Mouse (Mus musculus) right cerebral cortex, postnatal 14 days (tissue): ENCODE measurements around the gene Scn8a.

ENCODE experiments used
- DNase-seq: peaks from one replicate; pipeline ENCODE4 v3.0.0; 2022

Scn8a gene

GRCm38 (mm10) chr15:100884481-100884880, 14.8 kb downstream of the Scn8a start:
- no peak for DNase-seq

GRCm38 (mm10) chr15:100891962-100892361, 22.3 kb downstream of the Scn8a start:
- no peak for DNase-seq

GRCm38 (mm10) chr15:100896502-100896901, 26.8 kb downstream of the Scn8a start:
- no peak for DNase-seq

- no peak for DNase-seq
Observed at GRCm38 (mm10) chr15:100903811-100904210, 34.2 kb downstream of the Scn8a start.

DNA sequence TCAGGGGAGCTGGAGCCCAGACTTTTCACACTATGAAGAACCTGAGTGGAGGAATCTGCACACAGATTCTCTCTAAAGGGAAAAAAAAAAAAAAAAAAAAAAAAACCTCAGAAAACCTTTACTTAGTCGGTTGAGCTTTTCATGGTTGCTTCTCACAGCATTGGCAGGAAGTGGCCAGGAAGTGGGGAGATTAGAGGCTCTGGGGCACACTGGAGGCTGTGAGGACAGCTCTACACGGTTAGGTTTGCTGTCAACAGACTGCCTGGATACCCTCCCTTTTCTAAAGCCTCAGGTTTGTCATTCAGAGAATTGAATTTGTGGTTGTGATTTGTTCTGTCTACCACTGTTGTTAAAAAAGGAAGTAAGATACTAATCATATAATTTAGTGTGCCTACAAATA, 35.3 kb downstream of the Scn8a start:
- DNase-seq, result no peak

DNA sequence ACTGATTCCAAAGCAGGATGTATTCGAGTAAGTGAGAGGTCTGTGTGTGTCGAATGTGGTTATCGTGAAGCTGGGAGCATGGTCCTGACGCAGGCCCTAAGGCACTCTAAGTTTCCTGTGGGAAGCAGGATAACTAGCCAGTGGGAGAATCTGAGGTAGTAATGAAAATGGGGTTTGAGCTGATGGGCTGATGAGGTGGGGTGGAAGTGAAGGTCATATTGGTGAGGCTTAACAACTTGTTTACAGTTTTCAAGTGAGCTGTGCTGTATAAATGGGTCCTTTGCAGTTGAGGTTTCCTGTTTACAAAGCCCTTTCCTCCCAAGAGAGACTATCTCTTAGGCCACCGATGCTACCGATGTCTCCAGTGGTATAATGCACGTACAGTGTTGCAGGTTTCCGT, 36.1 kb downstream of the Scn8a start:
- no peak for DNase-seq

GRCm38 (mm10) chr15:100908817-100909216, 39.2 kb downstream of the Scn8a start:
- no peak for DNase-seq

DNA sequence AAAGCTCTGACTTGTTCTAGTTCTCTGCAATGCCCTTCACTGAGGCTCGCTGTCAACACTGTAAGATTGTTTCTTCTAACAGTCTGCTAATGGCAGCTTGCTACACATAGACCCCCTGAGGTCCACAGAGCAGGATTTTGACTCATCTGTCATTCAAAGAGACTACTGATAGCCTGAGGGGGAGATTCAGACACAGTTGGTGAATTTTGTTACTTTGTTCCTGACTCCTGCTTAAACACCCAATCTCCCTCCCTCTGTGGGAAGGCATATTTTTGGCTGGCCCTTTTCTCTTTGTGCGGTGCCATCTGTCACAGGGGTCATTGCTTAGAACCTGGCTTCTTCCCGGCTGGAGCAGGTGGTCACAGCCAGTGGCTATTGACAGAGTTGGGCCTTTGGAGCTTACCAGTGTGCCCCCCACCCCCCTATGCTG, 40.1 kb downstream of the Scn8a start:
- DNase-seq, result no peak

- DNase-seq, result peak; percentile 40
Observed at GRCm38 (mm10) chr15:100910381-100910841, 40.8 kb downstream of the Scn8a start.

DNA sequence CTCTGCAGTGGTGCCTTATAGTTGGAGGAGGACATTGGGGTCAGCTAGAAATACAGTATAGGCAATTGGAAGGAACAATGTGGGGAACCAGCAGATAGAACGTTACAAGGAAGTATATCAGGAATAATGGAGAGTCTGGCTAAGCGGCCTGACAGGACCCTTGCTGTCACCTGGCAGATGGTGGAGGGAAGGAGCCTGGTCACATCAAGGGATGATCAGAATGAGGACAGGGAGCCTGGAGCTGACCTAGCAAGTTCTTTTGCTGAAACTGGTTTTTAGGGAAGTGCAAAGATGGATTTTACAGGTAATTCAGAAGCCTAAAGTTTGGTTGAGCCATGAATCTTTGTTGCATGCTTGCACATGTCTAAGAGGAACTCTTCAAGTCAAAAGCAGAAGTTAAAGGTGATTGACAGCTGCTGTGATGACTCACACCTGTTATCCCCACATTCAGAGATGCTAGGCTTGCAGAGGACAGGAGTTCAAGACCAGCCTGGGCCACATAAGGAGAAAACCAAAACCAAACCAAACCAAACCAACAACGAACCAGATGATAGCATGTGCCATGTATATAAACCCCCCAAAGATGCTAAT, 43.1 kb downstream of the Scn8a start:
- no peak for DNase-seq

- DNase-seq, result peak; percentile 25
Observed at GRCm38 (mm10) chr15:100914734-100915242, 45.1 kb downstream of the Scn8a start.

DNA sequence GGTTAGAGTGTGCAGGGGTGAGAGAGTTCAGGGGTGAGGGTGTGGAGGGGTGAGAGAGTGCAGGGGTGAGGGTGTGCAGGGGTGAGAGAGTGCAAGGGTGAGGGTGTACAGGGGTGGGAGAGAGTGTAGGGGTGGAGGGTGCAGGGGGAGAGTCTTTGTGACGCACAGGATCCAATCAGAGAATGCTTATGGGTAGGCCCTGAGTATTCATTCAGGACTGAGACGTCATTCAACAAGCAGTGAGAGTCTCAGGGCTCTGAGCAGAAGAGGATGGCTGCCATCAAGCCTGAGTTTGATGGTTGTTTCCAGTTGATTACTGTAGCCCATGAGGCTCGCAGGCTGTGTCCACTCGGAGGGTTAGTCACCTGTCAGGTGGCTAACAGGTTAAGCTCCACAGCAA, 48.4 kb downstream of the Scn8a start:
- no peak for DNase-seq

DNA sequence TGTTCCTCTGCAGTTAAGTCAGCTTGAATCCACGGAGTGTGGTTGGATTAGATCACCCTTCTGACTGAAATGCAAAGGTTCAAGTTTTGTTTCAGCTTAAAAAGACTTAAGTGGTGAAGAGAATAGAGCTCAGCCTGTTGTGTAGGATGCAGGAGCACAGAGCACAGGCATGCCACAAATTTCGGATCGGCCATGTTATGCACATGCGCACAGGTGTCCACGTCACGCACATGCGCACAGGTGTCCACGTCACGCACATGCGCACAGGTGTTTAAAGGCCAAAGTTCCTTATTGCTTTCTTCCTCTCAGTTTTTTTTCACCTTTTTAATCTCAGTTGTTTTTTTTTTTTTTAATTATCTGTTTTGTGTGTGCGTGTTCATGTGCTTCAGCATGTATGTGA, 52.6 kb downstream of the Scn8a start:
- no peak for DNase-seq

DNA sequence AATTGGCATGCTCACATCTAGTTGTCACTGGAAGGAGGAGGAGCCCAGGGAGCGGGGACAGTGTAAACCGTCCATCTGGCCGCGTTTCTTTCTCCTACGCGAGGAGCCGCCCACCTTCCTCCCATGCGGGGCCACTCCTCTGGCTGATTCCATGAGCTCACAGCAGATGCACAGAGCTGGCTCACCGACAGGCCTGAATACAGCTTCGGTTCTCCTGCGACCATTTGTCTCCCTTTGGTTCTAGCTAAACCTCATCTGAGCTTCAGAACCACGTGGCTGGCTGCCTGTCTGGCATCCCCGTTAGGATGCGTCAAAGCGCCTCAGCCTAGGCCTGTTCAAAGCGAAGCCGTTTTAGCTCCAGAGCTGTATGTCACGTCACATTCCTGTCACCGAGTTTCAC, 53.8 kb downstream of the Scn8a start:
- DNase-seq, result peak; percentile 77

DNA sequence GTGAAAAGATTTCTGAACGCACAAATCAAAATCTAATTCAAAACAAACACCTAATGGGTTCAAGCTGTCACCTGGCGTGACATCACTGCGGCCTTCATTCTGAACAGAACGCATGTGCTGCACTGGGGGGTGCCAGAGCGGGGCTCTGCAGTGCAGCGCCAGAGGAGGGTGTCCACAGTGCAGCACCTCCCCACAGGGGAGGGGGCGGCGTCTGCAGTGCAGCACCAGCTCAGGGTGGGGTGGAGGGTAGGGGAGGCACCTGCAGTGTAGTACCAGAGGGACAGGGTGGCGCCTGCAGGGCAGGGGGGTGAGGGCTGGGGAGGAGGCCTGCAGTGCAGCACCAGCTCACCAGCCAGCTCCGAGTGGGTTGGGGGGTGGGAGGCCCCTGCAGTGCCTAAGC, 55.3 kb downstream of the Scn8a start:
- no peak for DNase-seq

DNA sequence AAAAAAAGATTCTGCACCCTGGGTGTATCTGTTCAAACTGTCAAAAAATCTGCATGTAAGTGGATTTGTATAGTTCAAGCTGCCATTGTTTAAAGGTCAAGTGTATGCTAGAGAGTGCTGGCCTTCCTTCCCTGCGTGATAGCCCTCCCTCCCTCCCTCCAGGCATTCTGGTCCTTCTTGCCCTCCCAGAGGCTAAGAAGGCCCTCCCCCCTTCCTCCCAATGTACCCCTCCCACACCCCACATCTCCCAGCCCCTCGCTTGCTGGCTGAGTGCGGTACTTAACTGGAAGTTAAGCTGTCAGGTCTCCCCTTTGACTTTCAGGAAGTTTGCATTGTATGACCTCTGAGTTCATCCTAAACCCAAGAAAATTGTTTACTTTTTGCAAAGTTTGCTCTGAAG, 60.8 kb downstream of the Scn8a start:
- DNase-seq, result no peak

DNA sequence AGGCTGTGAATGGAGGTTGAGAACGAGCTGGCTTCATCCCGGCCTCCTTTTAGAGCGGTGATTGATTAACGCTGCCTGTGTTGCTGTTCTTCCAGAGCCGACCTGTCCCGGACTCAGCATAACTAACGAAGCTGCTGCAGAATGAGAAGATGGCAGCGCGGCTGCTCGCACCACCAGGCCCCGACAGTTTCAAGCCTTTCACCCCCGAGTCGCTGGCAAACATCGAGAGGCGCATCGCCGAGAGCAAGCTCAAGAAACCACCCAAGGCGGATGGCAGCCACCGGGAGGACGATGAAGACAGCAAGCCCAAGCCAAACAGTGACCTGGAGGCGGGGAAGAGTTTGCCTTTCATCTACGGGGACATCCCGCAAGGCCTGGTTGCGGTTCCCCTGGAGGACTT, 66.5 kb downstream of the Scn8a start:
- DNase-seq, result no peak

- DNase-seq, result no peak
Observed at GRCm38 (mm10) chr15:100948383-100948782, 78.7 kb downstream of the Scn8a start.

DNA sequence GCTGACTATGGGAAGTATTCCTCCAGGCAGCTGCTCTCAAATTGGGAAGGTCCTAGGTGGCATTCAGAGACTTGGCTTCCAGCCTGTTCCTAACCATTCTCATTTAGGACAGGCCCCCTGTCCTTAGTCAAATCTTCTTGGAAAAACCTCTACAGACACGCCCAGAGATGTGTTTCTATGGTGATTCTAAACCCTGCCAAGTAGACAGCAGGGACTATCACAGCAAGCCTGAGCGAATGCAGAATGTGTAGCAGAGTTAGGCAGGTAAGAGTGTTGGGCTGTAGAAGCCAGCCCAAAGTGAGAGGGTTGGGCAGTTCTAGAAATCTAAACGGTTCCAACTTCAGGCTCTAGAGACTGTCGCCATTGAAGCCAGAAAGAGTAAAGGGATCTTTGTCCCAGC, 79.5 kb downstream of the Scn8a start:
- no peak for DNase-seq

DNA sequence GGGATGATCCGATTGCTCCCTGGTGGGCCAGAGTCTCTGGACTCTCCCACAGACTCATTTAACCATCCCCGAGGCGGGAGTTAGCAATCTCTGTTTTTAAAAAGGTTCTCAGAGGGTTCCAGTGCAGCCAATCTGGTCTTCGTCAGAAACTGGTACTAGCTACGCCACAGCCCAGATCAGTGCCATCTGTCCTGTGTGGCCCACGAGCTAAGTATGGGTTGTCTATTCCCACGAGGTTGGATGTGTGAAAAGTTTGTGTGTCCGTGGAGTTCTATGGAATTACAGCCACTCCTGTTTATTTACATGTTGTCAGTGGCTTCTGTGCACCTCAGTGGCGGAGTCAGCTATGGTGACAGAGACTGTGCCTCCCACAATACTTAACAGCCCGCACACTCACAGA, 81.8 kb downstream of the Scn8a start:
- no peak for DNase-seq

- no peak for DNase-seq
Observed at GRCm38 (mm10) chr15:100952292-100952691, 82.6 kb downstream of the Scn8a start.

- DNase-seq, result no peak
Observed at GRCm38 (mm10) chr15:100952854-100953253, 83.2 kb downstream of the Scn8a start.

DNA sequence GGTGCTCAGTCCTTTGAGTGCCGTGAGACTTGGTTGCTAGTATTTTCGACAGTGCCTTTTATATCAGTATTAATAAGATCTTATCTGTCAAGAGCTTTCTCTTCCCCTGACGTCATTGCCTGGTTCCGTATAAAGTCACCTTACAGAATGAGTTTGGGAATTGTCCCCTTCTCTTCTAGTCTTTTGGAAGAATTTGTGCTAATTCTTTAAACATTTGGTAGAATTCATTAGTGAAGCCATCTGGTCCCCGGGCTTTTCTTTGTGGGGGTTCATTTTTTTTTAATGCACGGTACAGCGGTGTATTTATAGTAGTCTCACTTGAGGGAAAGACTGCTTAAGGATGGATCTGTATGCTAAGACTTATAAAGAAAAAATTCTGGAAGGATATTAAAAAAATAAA, 84.3 kb downstream of the Scn8a start:
- DNase-seq, result no peak

GRCm38 (mm10) chr15:100954751-100955150, 85.1 kb downstream of the Scn8a start:
- DNase-seq, result no peak

GRCm38 (mm10) chr15:100960958-100961357, 91.3 kb downstream of the Scn8a start:
- DNase-seq, result no peak
